Mouse (Mus musculus) heart, postnatal 14 days (tissue): ENCODE results near the gene 1110008P14Rik. TPM values are rescaled to one million over a fixed set of nuclear protein-coding genes. Genes with fewer than 3 reads are reported as not detected.

ENCODE experiments used
- total RNA-seq, 2 experiments: library from RNA; stranded (reverse); gene quantifications; 2 replicates each; pipeline ENCODE4 v1.2.3; 2021

The 1110008P14Rik gene
- total RNA-seq, 2 experiments from 2014 or later: 45.3 to 48.2 TPM

Other genes with a start within 250 kb of the 1110008P14Rik start
- 100 to 1,000 TPM in 1 of 2 experiments, 10 to 100 TPM in 1; 92.9 to 101 TPM for gene Prrc2b, start 230.9 kb downstream of the 1110008P14Rik start, total RNA-seq
- gene Pomt1, start 145.3 kb downstream of the 1110008P14Rik start, total RNA-seq: 10 to 100 TPM; 11.7 to 13.4 TPM
- gene Uck1, start 121.8 kb downstream of the 1110008P14Rik start, total RNA-seq: 10 to 100 TPM; 26.1 to 26.7 TPM
- gene Golga2, start 94.6 kb downstream of the 1110008P14Rik start, total RNA-seq: 10 to 100 TPM; 67.9 to 70.5 TPM
- gene Swi5, start 93.9 kb downstream of the 1110008P14Rik start, total RNA-seq: 100 to 1,000 TPM; 153 to 156 TPM
- 10 to 100 TPM; 32.2 to 36.5 TPM for gene Ciz1, start 29.6 kb downstream of the 1110008P14Rik start, total RNA-seq
- 1 to 10 TPM; 9.1 TPM for gene Dnm1, start 28.6 kb downstream of the 1110008P14Rik start, total RNA-seq
- 1 to 10 TPM; 3.8 to 6.5 TPM for gene Lcn2, start 6.3 kb upstream of the 1110008P14Rik start, total RNA-seq
- 10 to 100 TPM; 65.0 to 75.7 TPM for gene Ptges2, start 14.0 kb upstream of the 1110008P14Rik start, total RNA-seq
- gene Naif1, start 68.5 kb upstream of the 1110008P14Rik start, total RNA-seq: 1 to 10 TPM; 3.1 to 3.4 TPM
- gene Slc25a25, start 69.5 kb upstream of the 1110008P14Rik start, total RNA-seq: 10 to 100 TPM in 1 of 2 experiments, 1 to 10 TPM in 1; 9.7 to 15.5 TPM
- 1 to 10 TPM; 8.6 to 9.7 TPM for gene Fam102a, start 153.4 kb upstream of the 1110008P14Rik start, total RNA-seq
- 10 to 100 TPM; 21.4 to 22.7 TPM for gene Dpm2, start 188.9 kb upstream of the 1110008P14Rik start, total RNA-seq
- gene Pip5kl1, start 192.9 kb upstream of the 1110008P14Rik start, total RNA-seq: not detected
- gene 9430097D07Rik, start 193.7 kb upstream of the 1110008P14Rik start, total RNA-seq: not detected
- 10 to 100 TPM; 22.8 to 23.6 TPM for gene St6galnac4, start 205.2 kb upstream of the 1110008P14Rik start, total RNA-seq
- 100 to 1,000 TPM in 1 of 2 experiments, 10 to 100 TPM in 1; 97.9 to 104 TPM for gene St6galnac6, start 217.8 kb upstream of the 1110008P14Rik start, total RNA-seq
- 100 to 1,000 TPM; 595 to 617 TPM for gene Ak1, start 239.8 kb upstream of the 1110008P14Rik start, total RNA-seq